Mouse (Mus musculus) kidney, adult 2 months (tissue): Measurements from ENCODE around the gene Uimc1. TPM values are rescaled to one million over a fixed set of nuclear protein-coding genes. Genes with fewer than 3 reads are reported as not detected.

Source experiments
- DNase-seq: peaks from one replicate; pipeline ENCODE4 v3.0.0; 2021
- H3K27ac ChIP-seq: fragments of 200-500 bp; 2 replicates; pipeline ENCODE4 v1.5.1; 2012; ENCODE audit warnings: low read depth, low read length, control low read depth, inconsistent platforms; ENCODE audit not compliant: insufficient read depth
- H3K27me3 ChIP-seq: fragments of 200-500 bp; replicated peaks from 2 replicates; pipeline ENCODE4 v1.6.1; 2012; ENCODE audit warnings: mild to moderate bottlenecking, moderate library complexity, low read length, inconsistent platforms; ENCODE audit not compliant: control insufficient read depth, insufficient read depth
- H3K36me3 ChIP-seq: fragments of 200-500 bp; 2 replicates; pipeline ENCODE4 v1.6.1; 2012; ENCODE audit warnings: mild to moderate bottlenecking, moderate library complexity, low read length, inconsistent platforms; ENCODE audit not compliant: control insufficient read depth, insufficient read depth
- H3K4me1 ChIP-seq: fragments of 200-500 bp; 2 replicates; pipeline ENCODE4 v1.6.1; 2011; ENCODE audit warnings: low read length; ENCODE audit not compliant: control insufficient read depth, insufficient read depth
- H3K4me3 ChIP-seq: fragments of 200-500 bp; 2 replicates; pipeline ENCODE4 v1.5.1; 2011; ENCODE audit warnings: mild to moderate bottlenecking, low read depth, low read length, control low read depth; ENCODE audit not compliant: insufficient read depth
- CTCF ChIP-seq: fragments of 200-500 bp; conservative IDR thresholded peaks from 2 replicates; pipeline ENCODE4 v1.5.1; 2011; ENCODE audit warnings: low read depth, mild to moderate bottlenecking, control low read depth, low read length, moderate library complexity, mixed read lengths; ENCODE audit not compliant: insufficient read depth, insufficient read length
- POLR2A ChIP-seq: fragments of 200-500 bp; IDR thresholded peaks from one replicate; pipeline ENCODE4 v1.6.1; 2011; ENCODE audit warnings: low read depth, low read length, control low read depth
- WGBS: fragments of 180-500 bp; shearing (Covaris S2); methylation state at CpG from one replicate; pipeline ENCODE4 v1.1.7; 2018; 5-methylcytosine and 5-hydroxymethylcytosine counted together
- polyA plus RNA-seq: library from polyadenylated mRNA; depleted of rRNA; stranded (reverse); fragments of >200 nt; gene quantifications from 2 replicates; pipeline ENCODE4 v1.2.3, GENCODE M21; 2012; rRNA removed

The Uimc1 gene
- polyA plus RNA-seq, 1 experiment, result 6.5 TPM

- Histone ChIP-seq H3K27ac (no peak overlapping the region), H3K36me3 (no peaks in the 10 kb centered on the region), H3K4me1 (no peaks in the 10 kb centered on the region), H3K4me3 (no peak overlapping the region), H3K27me3 (no peaks in the 10 kb centered on the region)
- 67% methylated on average over 12 of the region's 12 CpGs for WGBS
- TF ChIP-seq POLR2A (no peak), CTCF (no peak)
- DNase-seq, result no peak
Observed at GRCm38 (mm10) chr13:54980957-54981356, 119.1 kb downstream of the Uimc1 start.

- Histone ChIP-seq H3K4me3 (no peak overlapping the region), H3K27ac (no peak overlapping the region), H3K27me3 (no peaks in the 10 kb centered on the region), H3K4me1 (no peaks in the 10 kb centered on the region), H3K36me3 (no peaks in the 10 kb centered on the region)
- no peak for TF ChIP-seq CTCF
- no peak for TF ChIP-seq POLR2A
- 45% methylated on average over 8 of the region's 8 CpGs for WGBS
- no peak for DNase-seq
Observed at GRCm38 (mm10) chr13:54978804-54979203, 121.3 kb downstream of the Uimc1 start.

Other genes starting within 250 kb of the Uimc1 start
- gene Unc5a, start 150.9 kb downstream of the Uimc1 start, polyA plus RNA-seq, result 3.1 and 3.3 TPM in 2 replicates
- 0.75 and 1.0 TPM in 2 replicates for gene Hk3, start 78.9 kb downstream of the Uimc1 start, polyA plus RNA-seq
- gene Zfp346, start 5.0 kb upstream of the Uimc1 start, polyA plus RNA-seq, result 13.7 TPM in 2 replicates
- gene Gm17617, start 33.2 kb upstream of the Uimc1 start, polyA plus RNA-seq, result not detected in 2 replicates
- 35.3 and 43.5 TPM in 2 replicates for gene Fgfr4, start 52.3 kb upstream of the Uimc1 start, polyA plus RNA-seq
- 17.6 and 19.6 TPM in 2 replicates for gene Nsd1, start 109.5 kb upstream of the Uimc1 start, polyA plus RNA-seq
- gene Prelid1, start 220.2 kb upstream of the Uimc1 start, polyA plus RNA-seq, result 542 and 589 TPM in 2 replicates
- gene Rab24, start 221.6 kb upstream of the Uimc1 start, polyA plus RNA-seq, result 81.8 and 89.8 TPM in 2 replicates
- gene Mxd3, start 229.5 kb upstream of the Uimc1 start, polyA plus RNA-seq, result 1.2 and 1.3 TPM in 2 replicates